Mouse (Mus musculus) heart, adult 2 months (tissue): ENCODE measurements at regions not wholly inside any gene's neighbourhood (a gene's known extent, or its start where the extent isn't known, plus 50 kb on each side); places are given as distances from the start of the nearest gene placed in this dataset.

Experiments used
- CTCF ChIP-seq: fragments of 200-600 bp; IDR thresholded peaks from 2 replicates; pipeline ENCODE4 v1.8.1; 2022; ENCODE audit warnings: antibody characterized with exemption, mild to moderate bottlenecking, moderate library complexity
- POLR2A ChIP-seq: fragments of 200-500 bp; IDR thresholded peaks from 2 replicates; pipeline ENCODE4 v1.6.1; 2011; ENCODE audit warnings: mild to moderate bottlenecking, low read depth, low read length, control low read depth; ENCODE audit not compliant: insufficient read depth

DNA sequence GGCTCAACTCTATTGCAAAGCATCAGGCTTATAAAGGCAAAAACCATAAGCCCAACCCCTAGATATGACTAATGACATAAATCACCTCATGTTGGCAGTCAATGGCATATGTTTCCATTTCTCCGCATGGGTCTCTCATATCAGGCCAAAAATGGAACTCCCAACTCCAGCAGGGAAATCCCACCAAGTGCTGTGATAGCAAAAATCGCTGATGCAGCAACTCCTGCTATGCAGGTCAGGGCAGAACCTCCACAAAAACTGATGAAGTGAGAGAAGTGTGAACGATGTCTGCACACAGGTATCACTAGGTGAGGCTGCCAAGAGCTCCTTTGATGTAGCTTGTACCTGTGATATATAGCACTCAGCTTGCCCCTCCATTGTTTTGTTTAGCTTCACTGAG, 64.3 kb upstream of the Eci2 start:
- TF ChIP-seq POLR2A (no peak), CTCF (no peak)
